Mouse (Mus musculus): ENCODE measurements around the gene Snrnp70.

The Snrnp70 gene

GRCm38 (mm10) chr7:45395578-45396336 is at the start of gene Snrnp70:
Gene Snrnp70, minus strand, starts transcription at chr7:45395742.
- DNase-seq, result peak; percentile 100

GRCm38 (mm10) chr7:45443526-45444420 is 48.2 kb upstream of the Snrnp70 start:
- DNase-seq, result no peak

DNA sequence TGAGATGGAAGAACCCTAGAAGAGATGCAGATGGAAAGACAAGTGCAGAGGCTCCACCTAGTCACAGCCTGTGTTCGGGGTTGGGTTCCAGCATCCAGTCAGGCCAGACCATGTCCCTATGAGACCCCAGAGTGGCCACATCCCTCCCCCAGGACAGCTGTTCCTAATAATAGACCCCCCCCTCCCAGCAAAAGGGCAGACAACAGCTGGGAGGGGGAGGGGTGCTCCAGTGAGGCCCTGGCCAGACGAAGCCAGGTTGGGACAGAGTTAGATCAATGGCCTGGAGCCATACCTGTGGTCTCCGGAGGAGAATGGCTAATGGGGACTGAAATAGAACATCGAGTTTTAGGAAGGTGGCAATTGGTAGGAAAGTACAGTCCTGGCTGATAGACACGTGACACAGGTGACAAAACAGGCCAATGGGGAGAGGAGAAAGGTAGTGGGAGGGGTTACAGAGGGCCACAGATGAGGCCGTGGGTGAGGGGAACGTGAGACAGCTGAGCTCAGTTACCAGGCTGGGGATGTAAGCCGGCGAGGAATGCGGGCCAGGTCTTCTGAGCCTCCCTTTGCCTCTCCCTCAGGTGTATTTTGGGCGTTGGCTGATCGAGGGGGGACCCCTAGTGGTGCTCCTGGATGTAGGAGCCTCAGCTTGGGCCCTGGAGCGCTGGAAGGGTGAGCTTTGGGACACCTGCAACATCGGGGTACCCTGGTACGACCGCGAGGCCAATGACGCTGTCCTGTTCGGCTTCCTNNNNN is 42.2 kb upstream of the Snrnp70 start, which contains the start of gene Ruvbl2:
TSS of gene Ruvbl2 (minus strand) at position 576 of the 756 bp plus-strand sequence.
- peak; percentile 43 for DNase-seq

DNA sequence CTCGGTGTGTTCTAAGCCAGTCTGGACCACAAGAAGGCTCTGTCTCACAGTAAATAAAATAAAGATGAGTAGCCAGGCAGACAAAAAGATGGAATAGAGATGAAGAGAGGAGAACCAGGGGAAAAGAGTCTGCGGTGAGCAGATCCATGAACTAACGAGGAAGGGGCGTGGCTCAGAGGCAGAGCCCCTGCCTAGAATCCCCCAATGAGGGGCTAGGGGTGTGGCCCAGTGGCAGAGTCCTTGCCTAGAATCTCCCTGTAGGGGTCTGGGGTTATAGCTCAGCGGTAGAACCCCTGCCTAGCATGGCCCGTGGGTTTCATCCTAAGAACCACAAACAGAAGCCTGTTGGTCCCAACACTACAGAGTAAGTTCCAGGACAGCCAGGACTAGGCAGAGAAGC is 41.5 kb upstream of the Snrnp70 start:
- no peak for DNase-seq

GRCm38 (mm10) chr7:45436444-45436843 is 40.9 kb upstream of the Snrnp70 start:
- no peak for DNase-seq

- DNase-seq, result no peak
Observed at GRCm38 (mm10) chr7:45435038-45435437, 39.5 kb upstream of the Snrnp70 start.

GRCm38 (mm10) chr7:45434203-45435015 is 38.9 kb upstream of the Snrnp70 start, which contains the start of gene Gys1:
Gene Gys1, plus strand, starts transcription at chr7:45434844.
- peak; percentile 100 for DNase-seq

GRCm38 (mm10) chr7:45433835-45434202 is 38.3 kb upstream of the Snrnp70 start:
- no peak for DNase-seq

DNA sequence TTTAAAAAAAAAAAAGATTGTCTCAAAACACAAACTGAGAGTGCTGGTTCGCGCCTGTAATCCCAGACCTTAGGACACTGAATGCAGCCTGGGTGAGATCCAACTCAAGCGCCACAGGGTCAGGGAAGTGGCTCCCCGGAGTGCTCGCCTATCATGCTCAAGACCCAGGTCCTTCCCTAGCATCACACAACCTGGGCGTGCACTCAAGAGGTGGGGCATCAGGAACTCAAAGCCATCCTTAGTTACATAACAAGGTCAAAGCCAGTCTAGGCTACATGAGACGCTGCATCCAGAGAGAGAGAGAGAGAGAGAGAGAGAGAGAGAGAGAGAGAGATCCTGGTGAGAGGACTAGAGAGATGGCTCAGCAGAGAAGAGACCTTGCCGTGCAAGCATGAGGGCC is 31.0 kb upstream of the Snrnp70 start:
- DNase-seq, result no peak

GRCm38 (mm10) chr7:45421194-45421593 is 25.7 kb upstream of the Snrnp70 start:
- DNase-seq, result no peak

GRCm38 (mm10) chr7:45420615-45420919 is 25.0 kb upstream of the Snrnp70 start, which contains the start of gene Lhb:
Gene Lhb, plus strand, starts transcription at chr7:45420820.
- no peak for DNase-seq

DNA sequence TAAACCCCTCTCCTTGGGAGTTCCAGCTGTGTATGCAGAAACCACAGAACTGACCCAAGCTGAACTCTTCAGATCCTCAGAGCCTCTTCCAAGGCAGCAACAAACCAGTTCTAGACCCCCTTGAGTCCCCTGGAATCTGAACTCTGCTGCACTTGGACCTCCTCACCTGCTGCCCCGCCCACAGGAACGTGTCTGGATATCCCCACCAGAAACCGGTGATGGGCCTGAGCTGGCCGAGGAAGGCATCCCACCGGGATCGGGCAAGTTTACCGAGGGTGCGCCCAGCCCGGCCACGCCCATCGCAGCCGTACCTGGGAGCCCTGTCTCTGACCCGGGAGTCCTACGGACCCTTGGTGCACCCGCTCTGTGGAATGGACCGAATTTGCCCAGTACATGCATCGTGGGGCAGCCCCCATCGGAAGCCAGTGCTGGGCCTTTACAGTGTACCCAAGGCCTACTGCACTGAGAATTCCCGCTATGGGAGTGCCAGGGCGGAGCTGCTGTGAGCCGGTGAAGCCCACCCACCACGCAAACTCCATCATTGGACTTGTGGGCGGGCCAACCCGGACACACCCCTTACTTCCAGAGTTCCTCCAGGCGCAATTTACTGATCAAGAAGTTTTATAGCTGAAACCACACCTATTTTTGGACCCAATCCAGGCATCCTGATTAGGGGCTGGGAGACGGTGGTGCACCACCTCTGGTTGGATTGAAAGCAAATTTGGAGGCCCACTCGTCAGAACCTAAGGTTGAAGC is 24.5 kb upstream of the Snrnp70 start:
- DNase-seq, result no peak

DNA sequence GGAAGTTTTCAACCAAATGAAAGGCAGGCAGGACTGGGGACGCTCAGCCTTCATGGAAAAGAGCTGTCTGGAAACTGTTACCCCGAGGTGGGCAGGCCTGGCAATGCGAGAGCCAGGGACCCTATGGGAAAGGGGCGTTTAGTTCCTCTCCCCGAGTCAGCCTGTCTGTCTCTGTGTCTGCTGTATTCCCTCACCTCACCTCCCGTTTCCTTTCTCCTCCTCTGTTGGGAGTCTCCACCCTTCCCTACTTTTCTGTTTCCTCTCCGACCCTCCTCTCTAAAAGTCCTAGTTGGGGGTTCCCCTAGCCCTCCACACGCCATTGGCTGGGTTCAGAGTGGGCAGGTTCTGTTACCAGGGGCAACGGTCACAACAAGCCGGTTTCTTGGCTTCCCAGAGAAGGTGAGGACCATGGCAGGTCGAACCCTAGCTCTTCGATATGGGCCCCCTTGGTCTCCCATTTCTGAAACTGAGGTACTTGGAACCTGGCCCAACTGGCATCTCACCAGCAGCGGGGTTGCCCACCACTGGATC is 22.5 kb upstream of the Snrnp70 start:
- no peak for DNase-seq

DNA sequence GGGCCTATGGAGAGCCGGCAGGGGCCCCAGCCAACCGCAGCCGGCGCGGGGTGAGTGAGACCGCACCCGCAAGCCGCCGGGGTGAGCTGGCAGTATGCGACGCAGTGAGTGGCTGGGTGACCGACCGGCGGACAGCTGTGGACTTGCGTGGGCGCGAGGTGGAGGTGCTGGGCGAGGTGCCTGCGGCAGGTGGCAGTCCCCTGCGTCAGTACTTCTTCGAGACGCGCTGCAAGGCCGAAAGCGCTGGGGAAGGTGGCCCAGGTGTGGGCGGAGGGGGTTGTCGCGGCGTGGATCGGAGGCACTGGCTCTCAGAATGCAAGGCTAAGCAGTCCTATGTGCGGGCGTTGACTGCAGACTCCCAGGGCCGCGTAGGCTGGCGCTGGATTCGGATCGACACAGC is 20.1 kb upstream of the Snrnp70 start:
- no peak for DNase-seq

GRCm38 (mm10) chr7:45414740-45415224 is 19.2 kb upstream of the Snrnp70 start:
- DNase-seq, result no peak

GRCm38 (mm10) chr7:45413864-45414739 is 18.6 kb upstream of the Snrnp70 start:
- no peak for DNase-seq

- DNase-seq, result peak; percentile 47
Observed at GRCm38 (mm10) chr7:45413113-45413863, 17.7 kb upstream of the Snrnp70 start, which contains the start of gene Ntf5. Gene Ntf5, plus strand, starts transcription at chr7:45413695.

GRCm38 (mm10) chr7:45412421-45412820 is 16.9 kb upstream of the Snrnp70 start:
- no peak for DNase-seq

DNA sequence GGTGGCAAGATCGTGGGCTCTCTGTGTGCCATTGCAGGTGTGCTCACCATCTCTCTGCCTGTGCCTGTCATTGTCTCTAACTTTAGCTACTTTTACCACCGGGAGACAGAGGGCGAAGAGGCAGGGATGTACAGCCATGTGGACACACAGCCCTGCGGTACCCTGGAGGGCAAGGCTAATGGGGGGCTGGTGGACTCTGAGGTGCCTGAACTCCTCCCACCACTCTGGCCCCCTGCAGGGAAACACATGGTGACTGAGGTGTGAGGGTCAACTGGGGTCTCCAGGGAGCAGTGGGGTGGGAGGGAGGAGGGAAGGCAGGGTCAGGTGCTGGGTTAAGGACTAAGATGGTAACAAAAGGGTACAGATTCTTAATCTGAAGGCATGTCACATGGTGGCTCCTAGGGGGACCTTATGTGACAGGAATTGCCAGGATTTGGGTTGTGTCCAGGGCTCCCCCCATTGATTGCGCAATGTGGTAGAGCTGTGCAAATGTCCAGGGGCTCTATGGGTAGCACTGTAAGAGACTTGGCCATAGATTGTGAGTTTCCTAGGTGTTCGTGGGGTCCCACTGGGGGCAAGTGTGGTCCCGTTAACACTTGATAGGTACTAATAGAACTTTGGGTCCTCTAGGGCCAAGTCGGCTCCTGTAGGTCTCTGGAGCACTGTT is 14.1 kb upstream of the Snrnp70 start:
- no peak for DNase-seq
